Mouse (Mus musculus) skeletal muscle tissue, adult 2 months (tissue): ENCODE data around the gene Alg5.
"Not testable (repeated sequence)": the region's sequence is repeated elsewhere in the genome, so short reads cannot be mapped to it uniquely, and the experiment has no call there.

Source experiments
- DNase-seq: peaks from one replicate; pipeline ENCODE4 v3.0.0-alpha.2; 2012; ENCODE audit warnings: low read depth, low spot score

Alg5 gene

DNA sequence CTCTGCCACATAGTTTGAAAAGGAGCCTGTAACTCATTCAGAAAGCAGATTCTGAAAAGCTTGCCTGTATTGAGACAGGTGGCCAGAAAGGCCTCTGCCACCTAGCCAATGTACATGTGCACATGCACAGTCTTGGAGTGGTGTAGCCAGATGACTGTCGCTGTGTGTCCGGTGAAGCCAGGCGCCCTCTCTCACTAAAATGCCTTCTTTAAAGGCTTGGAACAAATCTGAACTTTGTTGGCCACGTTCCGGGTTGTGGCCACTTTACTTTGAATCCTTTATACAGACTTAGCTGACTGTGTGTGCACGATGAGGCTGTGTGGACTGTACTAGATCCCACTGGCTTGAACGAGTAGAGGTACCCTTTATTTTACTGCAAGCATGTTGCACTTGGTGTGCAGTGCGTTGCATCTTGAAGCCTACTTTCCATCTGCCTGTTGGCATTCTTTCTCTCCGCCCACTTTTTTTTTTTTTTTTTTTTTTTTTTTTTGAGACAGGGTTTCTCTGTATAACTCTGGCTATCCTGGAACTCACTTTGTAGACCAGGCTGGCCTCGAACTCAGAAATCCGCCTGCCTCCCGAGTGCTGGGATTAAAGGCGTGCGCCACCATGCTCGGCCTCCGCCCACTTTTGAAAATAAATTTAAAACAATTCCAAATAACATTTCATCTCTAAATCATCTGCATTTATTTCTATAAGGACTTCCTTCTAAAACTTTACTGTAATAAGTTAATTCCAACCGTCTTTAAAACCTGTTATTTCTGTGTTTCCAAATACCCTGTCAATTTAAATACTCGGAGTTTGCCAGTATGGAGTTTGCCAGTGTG is 975 bp downstream of the Alg5 start:
- no peak for DNase-seq

GRCm38 (mm10) chr3:54737317-54737716 is 2.0 kb downstream of the Alg5 start:
- DNase-seq: no peak

GRCm38 (mm10) chr3:54741965-54742364 is 6.6 kb downstream of the Alg5 start:
- DNase-seq: no peak

GRCm38 (mm10) chr3:54745799-54746198 is 10.5 kb downstream of the Alg5 start:
- no peak for DNase-seq

DNA sequence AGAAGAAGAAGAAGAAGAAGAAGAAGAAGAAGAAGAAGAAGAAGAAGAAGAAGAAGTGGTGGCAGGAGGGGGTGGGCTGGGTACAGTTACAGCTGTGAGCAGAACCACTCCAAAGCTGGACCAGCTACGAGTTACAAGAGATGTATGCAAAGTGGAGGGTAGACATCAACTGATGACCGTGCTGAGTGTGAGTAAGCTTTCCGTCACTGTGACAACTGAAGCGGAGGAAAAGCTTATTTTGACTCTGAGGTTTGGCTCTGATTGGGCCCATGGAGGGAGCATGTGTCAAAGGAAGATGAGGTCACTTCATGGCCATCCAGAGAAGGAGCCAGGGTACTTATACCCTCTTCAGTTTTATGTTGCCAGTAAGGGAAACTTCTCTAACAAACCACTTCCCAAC is 18.1 kb downstream of the Alg5 start:
- DNase-seq: no peak

- no peak for DNase-seq
Observed at GRCm38 (mm10) chr3:54755145-54756041, 20.1 kb downstream of the Alg5 start, which contains the start of gene Smad9. Smad9 (plus strand) TSS chr3:54755582.

- no peak for DNase-seq
Observed at GRCm38 (mm10) chr3:54756058-54756457, 20.7 kb downstream of the Alg5 start.

GRCm38 (mm10) chr3:54757446-54757845 is 22.1 kb downstream of the Alg5 start:
- DNase-seq: no peak

GRCm38 (mm10) chr3:54759211-54759610 is 23.9 kb downstream of the Alg5 start:
- no peak for DNase-seq

- DNase-seq: no peak
Observed at GRCm38 (mm10) chr3:54760321-54761115, 25.2 kb downstream of the Alg5 start.

DNA sequence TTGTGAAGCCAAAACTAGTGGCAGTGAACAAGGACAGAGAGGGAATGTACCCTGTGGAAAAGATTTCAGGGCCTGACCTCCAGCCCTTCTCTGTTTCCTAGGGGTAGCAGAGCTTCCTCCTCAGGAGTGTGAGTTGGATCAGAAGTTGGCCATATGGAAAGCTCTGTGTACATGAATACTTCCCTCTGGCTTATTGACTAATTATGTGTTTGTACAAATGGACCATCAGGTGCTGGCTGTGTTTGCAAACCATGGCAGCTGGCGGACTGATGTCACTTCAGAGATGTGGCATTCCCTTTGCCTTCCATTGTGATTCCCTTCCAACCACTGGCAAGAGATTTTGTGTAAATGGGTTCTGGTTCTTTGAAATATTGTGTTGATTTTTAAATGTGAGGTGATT is 25.9 kb downstream of the Alg5 start:
- no peak for DNase-seq

GRCm38 (mm10) chr3:54764418-54764817 is 29.1 kb downstream of the Alg5 start:
- peak; percentile 28 for DNase-seq

GRCm38 (mm10) chr3:54765521-54765920 is 30.2 kb downstream of the Alg5 start:
- not testable (repeated sequence) for DNase-seq

GRCm38 (mm10) chr3:54766034-54766433 is 30.7 kb downstream of the Alg5 start:
- no peak for DNase-seq

GRCm38 (mm10) chr3:54766811-54767210 is 31.5 kb downstream of the Alg5 start:
- DNase-seq: no peak

DNA sequence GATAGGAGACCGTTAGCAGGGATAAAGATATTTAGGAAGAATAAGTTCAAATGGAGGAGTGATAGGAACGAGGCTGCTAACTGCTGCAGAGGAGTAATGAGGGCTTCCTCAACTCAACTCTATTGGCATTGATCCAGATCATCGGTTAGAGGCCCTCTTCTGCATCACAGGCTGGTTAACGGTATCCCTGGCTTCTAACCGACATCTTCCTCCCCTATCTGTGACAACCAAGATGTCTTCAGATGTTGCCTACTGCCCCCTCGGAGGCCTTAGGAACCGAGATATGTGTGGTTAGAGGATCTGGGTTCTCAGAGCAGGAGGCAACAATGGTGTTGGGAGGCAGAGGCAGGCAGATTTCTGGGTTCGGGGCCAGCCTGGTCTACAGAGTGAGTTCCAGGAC is 33.3 kb downstream of the Alg5 start:
- DNase-seq: no peak

GRCm38 (mm10) chr3:54769349-54770275 is 34.3 kb downstream of the Alg5 start:
- DNase-seq: no peak

GRCm38 (mm10) chr3:54773613-54774012 is 38.3 kb downstream of the Alg5 start:
- DNase-seq: no peak

DNA sequence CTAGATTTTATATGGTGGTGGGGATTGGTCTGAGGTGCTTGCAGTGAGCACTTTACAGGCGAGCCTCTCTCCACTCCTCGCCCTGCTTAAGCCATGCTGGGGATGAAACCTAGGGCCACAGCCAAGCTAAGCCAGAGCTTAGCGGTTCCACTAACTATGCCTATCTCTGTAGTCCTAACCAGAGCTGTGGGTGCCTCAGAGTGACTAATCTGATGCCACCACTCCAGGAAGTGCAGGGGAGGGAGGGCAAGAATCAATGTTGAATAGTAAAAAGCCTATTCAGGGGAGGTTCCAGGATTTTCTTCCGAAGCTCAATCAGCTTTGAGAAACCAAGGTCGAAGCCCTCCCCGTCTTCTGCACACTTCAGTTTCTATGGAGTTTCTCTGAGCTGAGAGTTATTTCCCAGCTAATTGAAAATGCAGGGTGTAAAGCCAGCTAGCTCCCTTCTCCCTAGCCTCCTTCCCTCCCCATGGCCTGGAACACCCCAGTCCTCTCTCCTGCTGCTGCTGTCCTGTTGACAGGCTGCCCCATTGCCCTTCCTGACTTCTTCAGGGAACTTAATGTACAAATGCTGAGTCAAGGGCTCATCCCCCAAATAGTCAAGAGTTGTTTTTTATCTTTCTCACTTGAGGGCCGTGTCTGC is 40.8 kb downstream of the Alg5 start:
- no peak for DNase-seq

GRCm38 (mm10) chr3:54790601-54791000 is 55.3 kb downstream of the Alg5 start:
- no peak for DNase-seq
